Comparison of ENCODE assay signal across 8 mouse cellular contexts in genomic region chr2:180272884-180273321, GRCm38 (mm10). TPM values are rescaled to one million over a fixed set of nuclear protein-coding genes. Genes with fewer than 3 reads are reported as not detected.
DNase-seq lines count a peak whose midpoint lies in the region; ATAC-seq and TF ChIP-seq lines count a peak whose summit lies in the region.

No protein-coding gene starts in this region.

- peak overlapping the region; percentile 83 for H3K4me3 ChIP-seq in forebrain, postnatal 0 days (ENCODE audit: low read depth, low read length)
- peak overlapping the region; percentile 82 for H3K4me3 ChIP-seq in limb, embryonic 10.5 days
- peak overlapping the region; percentile 94 for H3K4me3 ChIP-seq in neural tube, embryonic 12.5 days

- peaks cover 11% of the 10 kb centered on the region for H3K4me1 ChIP-seq in forebrain, postnatal 0 days (ENCODE audit: insufficient read depth)
- peaks cover 49% of the 10 kb centered on the region for H3K4me1 ChIP-seq in limb, embryonic 10.5 days
- H3K4me1 ChIP-seq in neural tube, embryonic 12.5 days, result peaks cover 26% of the 10 kb centered on the region

- H3K27ac ChIP-seq in forebrain, postnatal 0 days (ENCODE audit: low read depth, low read length), result 0 out of 2 replicates have a peak overlapping the region, but pooled peaks have one; percentile 35
- H3K27ac ChIP-seq in limb, embryonic 10.5 days, result peak overlapping the region; percentile 93
- H3K27ac ChIP-seq in neural tube, embryonic 12.5 days, result no peak overlapping the region

- peak overlapping the region; percentile 91 for H3K9ac ChIP-seq in forebrain, postnatal 0 days
- peak overlapping the region; percentile 99 for H3K9ac ChIP-seq in neural tube, embryonic 12.5 days

- 3% methylated on average over 33 of the region's 37 CpGs for WGBS in forebrain, postnatal 0 days
- under 1% methylated on average over 29 of the region's 37 CpGs for WGBS in limb, embryonic 10.5 days
- 2% methylated on average over 37 of the region's 37 CpGs for WGBS in neural tube, embryonic 12.5 days

- no peak for DNase-seq in cerebellum, postnatal 36 days
- peak; percentile 19 for DNase-seq in retina, postnatal 7 days (ENCODE audit: low read depth, low spot score)
- DNase-seq in retina, postnatal 1 day, result no peak
- DNase-seq in forebrain, postnatal 0 days, result no peak
- peak; percentile 64 for DNase-seq in limb, embryonic 10.5 days (ENCODE audit: low spot score)
- no peak for DNase-seq in urinary bladder, postnatal 14 days (ENCODE audit: low spot score)

- no peaks in the 10 kb centered on the region for H3K27me3 ChIP-seq in forebrain, postnatal 0 days (ENCODE audit: insufficient read depth, low read length)
- peaks cover 13% of the 10 kb centered on the region for H3K27me3 ChIP-seq in limb, embryonic 10.5 days (ENCODE audit: low read depth, poor library complexity, severe bottlenecking)
- peaks cover 4% of the 10 kb centered on the region for H3K27me3 ChIP-seq in neural tube, embryonic 12.5 days (replicated peaks)

- peak; percentile 11 for ATAC-seq in cerebellum, adult (ENCODE audit: insufficient number of reproducible peaks, low FRiP score, low TSS enrichment)
- peak; percentile 27 for ATAC-seq in forebrain, postnatal 0 days
- ATAC-seq in neural tube, embryonic 12.5 days (ENCODE audit: low FRiP score, low read depth), result peak; percentile 39

- H3K36me3 ChIP-seq in forebrain, postnatal 0 days (ENCODE audit: insufficient read depth), result peaks cover 20% of the 10 kb centered on the region; the same call in 1 of the 2 replicates
- peaks cover 37% of the 10 kb centered on the region for H3K36me3 ChIP-seq in limb, embryonic 10.5 days
- peaks cover 17% of the 10 kb centered on the region; the same call in 1 of the 2 replicates for H3K36me3 ChIP-seq in neural tube, embryonic 12.5 days

- H3K4me2 ChIP-seq in forebrain, postnatal 0 days (ENCODE audit: low read depth), result peak overlapping the region; percentile 94
- peak overlapping the region; percentile 97 for H3K4me2 ChIP-seq in neural tube, embryonic 12.5 days (replicated peaks)

- no peak for TF ChIP-seq CTCF in forebrain, postnatal 0 days (IDR thresholded peaks at IDR 0.05; ENCODE audit: low read depth)

- H3K9me3 ChIP-seq in forebrain, postnatal 0 days (ENCODE audit: low read length), result no peaks in the 10 kb centered on the region
- H3K9me3 ChIP-seq in limb, embryonic 10.5 days (replicated peaks), result no peaks in the 10 kb centered on the region
- H3K9me3 ChIP-seq in neural tube, embryonic 12.5 days, result no peaks in the 10 kb centered on the region

RNA-seq across cellular contexts. Expression of gene Cables2, which starts 0.4 kb away (rescaled TPM):
- 46.6 and 58.8 TPM in 2 replicates for total RNA-seq in forebrain, postnatal 0 days (2014; rRNA removed)
- 21.1 and 28.4 TPM in 2 replicates for polyA plus RNA-seq in forebrain, postnatal 0 days (2015; fragmentation: Nextera tagmentation; extraction: Ambion mirVana)
- polyA plus RNA-seq in limb, embryonic 10.5 days (2016; fragmentation: Nextera tagmentation; extraction: Ambion mirVana), result 14.6 and 16.4 TPM in 2 replicates
- polyA plus RNA-seq in neural tube, embryonic 12.5 days (2016; fragmentation: Nextera tagmentation; extraction: Ambion mirVana), result 26.3 and 28.7 TPM in 2 replicates

RNA-seq across cellular contexts. Expression of gene Rps21, which starts 15.7 kb away (rescaled TPM):
- 848 and 1,386 TPM in 2 replicates for total RNA-seq in forebrain, postnatal 0 days (2014; rRNA removed)
- polyA plus RNA-seq in forebrain, postnatal 0 days (2015; fragmentation: Nextera tagmentation; extraction: Ambion mirVana), result 439 and 570 TPM in 2 replicates
- 530 and 637 TPM in 2 replicates for polyA plus RNA-seq in limb, embryonic 10.5 days (2016; fragmentation: Nextera tagmentation; extraction: Ambion mirVana)
- 430 and 468 TPM in 2 replicates for polyA plus RNA-seq in neural tube, embryonic 12.5 days (2016; fragmentation: Nextera tagmentation; extraction: Ambion mirVana)

RNA-seq across cellular contexts. Expression of gene Rbbp8nl, which starts 16.8 kb away (rescaled TPM):
- not detected in 2 replicates for total RNA-seq in forebrain, postnatal 0 days (2014; rRNA removed)
- polyA plus RNA-seq in forebrain, postnatal 0 days (2015; fragmentation: Nextera tagmentation; extraction: Ambion mirVana), result not detected in 2 replicates
- polyA plus RNA-seq in limb, embryonic 10.5 days (2016; fragmentation: Nextera tagmentation; extraction: Ambion mirVana), result 0.50 and 0.78 TPM in 2 replicates
- 0.13 TPM in 1 of 2 replicates, not detected in the other for polyA plus RNA-seq in neural tube, embryonic 12.5 days (2016; fragmentation: Nextera tagmentation; extraction: Ambion mirVana)

RNA-seq across cellular contexts. Expression of gene Lama5, which starts 47.2 kb away (rescaled TPM):
- total RNA-seq in forebrain, postnatal 0 days (2014; rRNA removed), result 3.5 and 8.9 TPM in 2 replicates
- 1.4 and 1.7 TPM in 2 replicates for polyA plus RNA-seq in forebrain, postnatal 0 days (2015; fragmentation: Nextera tagmentation; extraction: Ambion mirVana)
- 18.1 and 18.2 TPM in 2 replicates for polyA plus RNA-seq in limb, embryonic 10.5 days (2016; fragmentation: Nextera tagmentation; extraction: Ambion mirVana)
- polyA plus RNA-seq in neural tube, embryonic 12.5 days (2016; fragmentation: Nextera tagmentation; extraction: Ambion mirVana), result 2.8 and 2.9 TPM in 2 replicates

Comparison
In these comparisons a context has a peak if more than half of its experiments do, and no peak if none do; other contexts are left out.
1. DNase-seq: peak in retina, postnatal 7 days (single experiment) and limb, embryonic 10.5 days (single experiment); none in cerebellum, postnatal 36 days (0 of 2), retina, postnatal 1 day (single experiment), forebrain, postnatal 0 days (single experiment) and urinary bladder, postnatal 14 days (single experiment).
2. Peak in every context shown above with its lines, with median percentiles within 50 percentile points of each other: ATAC-seq and H3K4me3 ChIP-seq.